Mouse (Mus musculus) mouse embryonic stem cell (cell line): ENCODE measurements around the gene Sema3a.

ENCODE experiments used
- in situ Hi-C, 2 experiments: fragments of 300-500 bp; cut with MboI; formaldehyde crosslinking; loops; 1 replicate in 1 of 2; 3 replicates in 1 of 2; pipeline ENCODE4 v1.14.3; 2019 to 2020; ENCODE audit warnings: low sequenced_read_pairs in 2 of 2, low pct_unique_long_range_greater_than_20kb in 1 of 2, mixed read lengths in 1 of 2; ENCODE audit not compliant: unreplicated experiment in 1 of 2

Gene Sema3a

DNA sequence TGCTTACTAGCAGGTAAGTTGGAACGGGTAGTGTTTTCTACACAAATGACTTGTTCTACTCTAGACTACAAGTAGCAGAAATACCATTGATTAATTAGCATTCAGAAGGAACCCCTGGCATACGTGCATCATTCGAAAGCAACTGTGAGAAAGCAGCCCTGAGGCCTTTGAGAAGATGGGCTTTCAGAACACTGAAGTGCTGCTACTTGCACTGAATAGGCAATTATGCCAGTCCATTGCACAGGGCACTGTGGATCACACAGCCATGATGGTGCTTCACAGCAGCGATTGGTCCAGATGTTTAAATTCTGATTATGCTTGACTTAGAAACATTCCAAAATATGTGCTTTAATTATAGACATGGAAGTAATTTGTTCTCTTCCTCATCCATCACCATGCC lies 187.5 kb downstream of the Sema3a start:
- in situ Hi-C loops: no loop called here

DNA sequence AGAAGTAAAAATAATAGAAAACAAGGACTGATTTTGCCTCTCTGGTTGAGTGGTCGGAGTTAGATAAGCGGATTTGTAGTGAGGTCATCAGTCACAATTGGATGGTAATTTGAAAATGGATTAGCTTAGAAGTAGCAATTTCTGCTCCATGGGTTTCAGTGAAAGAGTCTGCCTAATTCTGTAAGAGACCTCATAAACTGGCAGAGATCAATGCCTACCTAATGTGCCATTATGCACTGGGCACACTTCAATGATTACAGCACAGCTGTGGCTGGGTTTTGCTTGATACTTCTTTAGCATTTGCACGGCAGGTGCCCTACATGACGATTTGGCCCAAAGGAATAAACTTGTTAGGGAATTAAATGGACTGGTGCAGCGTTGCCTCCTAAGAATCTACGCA lies 188.8 kb downstream of the Sema3a start:
- in situ Hi-C loops: no loop called here

DNA sequence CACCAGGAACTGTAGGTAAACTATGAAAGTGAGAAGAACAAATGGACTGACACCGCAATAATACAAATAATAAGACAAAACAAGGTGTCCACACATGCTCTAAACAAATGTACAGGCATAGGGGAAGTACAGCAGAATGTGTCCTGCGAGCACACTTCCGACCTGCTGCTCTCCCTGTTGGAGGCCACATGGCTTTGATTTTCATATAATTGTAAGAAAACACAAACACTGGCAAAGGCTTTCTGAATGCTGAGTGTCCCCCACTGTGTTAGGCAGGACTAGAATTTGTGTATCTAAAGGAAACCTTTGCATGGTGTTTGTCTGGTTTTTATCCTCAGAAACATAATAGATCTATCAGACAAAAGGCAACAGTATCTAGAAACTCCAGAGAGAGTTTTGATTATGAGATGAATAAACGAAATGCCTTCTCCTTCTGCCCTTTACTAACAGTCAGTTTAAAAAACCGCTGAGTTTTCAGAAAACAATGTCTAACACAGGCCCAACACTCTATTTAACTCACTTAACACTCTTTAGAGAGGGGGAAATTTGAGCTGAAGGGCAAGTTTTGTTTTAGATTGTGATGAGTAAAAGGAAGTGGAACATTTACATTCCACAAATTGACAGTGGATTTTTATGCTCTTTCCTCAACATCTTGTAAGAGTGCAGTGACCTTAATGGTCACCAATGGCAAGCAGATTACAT lies 193.7 kb downstream of the Sema3a start:
- in situ Hi-C loops: no loop called here

DNA sequence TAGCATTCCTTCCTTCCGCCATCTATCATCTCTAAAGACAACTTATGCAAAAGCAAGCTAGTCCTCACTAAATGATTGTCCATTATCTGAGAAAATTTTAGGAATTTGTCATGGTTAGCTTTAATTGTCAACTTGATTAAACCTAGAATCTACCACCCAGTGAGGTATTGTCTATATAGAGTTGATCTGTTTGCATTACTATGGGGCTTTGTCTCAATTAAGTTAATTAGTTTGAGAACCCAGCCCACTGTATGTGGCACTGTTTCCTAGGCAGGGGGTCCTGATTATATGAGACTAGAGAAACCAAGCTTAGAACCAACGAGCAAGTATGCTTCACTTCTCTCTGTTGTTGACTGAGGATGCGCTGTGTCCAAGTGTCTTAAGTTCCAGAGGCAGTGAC lies 194.9 kb downstream of the Sema3a start:
- in situ Hi-C loops: no loop called here

DNA sequence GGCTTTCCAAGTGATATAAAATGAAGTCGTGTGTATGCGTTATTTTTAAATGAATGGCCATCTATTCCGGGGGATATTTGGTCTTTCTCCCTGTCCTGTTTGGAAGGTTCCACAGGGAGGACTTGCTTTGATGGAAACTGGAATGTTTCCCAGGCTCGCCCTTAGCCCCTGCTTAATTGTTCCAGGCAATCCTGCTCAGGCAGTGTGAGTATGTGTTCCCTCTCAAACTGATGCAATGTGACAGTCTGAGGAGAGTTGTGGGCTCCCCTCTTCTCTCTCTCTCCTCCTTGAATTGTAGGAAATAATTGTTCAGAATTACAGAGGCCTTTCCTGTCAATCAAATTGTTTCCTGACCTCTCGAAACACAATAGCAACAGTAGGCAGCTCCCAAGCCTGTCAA lies 202.1 kb downstream of the Sema3a start:
- in situ Hi-C loops: no loop called here

DNA sequence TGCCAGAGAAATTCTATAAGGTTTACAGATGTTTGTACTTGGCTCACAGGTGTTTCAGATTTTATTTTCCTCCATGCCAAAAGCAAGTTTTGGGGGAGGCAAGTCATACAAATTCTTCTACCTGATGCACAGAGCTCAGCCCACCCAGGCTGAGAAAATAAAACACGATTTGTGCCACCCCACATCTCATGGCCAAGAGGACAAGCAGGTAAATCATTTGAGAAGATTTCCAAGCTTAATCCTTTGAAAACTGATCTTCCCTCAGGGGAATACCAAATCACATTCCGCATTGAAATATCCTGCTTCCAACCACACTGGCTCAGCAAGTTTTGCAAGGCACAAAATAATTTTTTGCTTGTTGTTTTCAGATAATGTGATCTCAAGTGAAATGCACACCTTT lies 206.2 kb downstream of the Sema3a start:
- in situ Hi-C loops: no loop called here

DNA sequence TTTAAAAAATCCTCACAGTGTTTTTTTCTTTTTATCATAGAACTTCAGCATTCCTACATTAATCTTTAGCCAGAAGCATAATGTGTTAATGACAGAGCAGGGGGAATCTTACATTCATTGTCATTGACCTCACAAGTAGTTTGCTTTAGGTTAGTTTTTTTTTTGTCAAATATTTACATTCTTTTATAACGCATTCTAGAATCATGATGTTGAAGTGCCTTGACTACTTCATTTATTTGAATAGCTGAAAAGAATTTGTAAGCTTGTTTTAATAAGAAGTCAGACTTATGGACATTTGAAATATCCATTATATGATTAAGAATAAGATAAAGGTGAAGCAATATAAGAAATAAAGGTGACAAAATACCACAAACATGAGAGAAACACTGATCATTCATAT lies 212.5 kb downstream of the Sema3a start:
- in situ Hi-C loops: no loop called here

DNA sequence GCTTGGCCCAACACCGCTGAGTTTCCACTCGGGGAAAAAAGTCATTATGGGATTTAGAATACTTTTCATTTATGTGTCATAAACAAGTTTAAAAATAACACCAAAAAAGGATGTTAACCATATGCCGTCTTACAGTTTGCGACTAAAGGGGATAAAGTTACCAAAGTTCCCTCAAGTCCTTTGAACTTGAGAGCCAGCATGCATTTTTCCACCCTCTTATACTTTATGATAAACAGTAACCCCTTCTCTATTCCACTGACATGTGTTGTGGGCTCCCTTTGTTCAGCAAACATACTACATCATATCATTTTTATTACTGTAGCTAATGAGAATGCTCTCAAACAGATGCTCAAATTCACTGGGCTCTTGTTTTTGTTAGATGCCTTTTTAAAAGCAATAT lies 221.9 kb downstream of the Sema3a start:
- in situ Hi-C loops: no loop called here

DNA sequence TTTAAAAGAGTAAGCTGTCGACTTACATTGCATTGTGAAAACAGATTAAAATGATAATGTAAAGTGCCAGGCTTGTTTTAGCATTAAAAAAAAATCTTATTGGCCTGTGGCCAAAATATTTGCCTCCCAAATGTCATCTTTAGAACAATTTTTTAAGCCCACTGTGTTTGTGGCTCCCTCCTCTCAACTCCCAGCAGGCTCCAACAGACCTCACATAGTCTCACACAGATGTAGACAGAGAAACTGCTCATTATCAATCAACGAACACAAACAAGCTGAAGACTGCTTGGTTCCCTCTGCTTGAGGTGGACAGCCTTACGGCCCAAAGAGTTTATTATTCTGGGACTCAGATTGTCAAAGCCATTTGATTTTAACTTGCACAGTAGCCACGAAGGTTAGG lies 226.4 kb downstream of the Sema3a start:
- in situ Hi-C loops: no loop called here

DNA sequence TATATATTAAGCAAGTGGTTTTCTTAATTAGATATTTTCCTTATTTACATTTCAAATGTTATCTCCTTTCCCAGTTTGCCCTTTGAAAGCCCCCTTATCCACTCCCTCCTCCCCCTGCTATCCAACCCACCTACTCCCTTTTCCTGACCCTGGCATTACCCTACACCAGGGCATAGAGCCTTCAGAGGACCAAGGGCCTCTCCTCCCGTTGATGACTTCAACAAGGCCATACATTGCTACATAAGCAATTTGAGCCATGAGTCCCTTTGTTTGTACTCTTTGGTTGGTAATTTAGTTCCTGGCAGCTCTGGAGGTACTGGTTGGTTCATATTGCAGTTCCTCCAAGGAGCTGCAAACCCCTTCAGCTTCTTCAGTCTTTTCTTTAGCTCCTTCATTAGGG lies 227.8 kb downstream of the Sema3a start:
- in situ Hi-C loops: no loop called here

DNA sequence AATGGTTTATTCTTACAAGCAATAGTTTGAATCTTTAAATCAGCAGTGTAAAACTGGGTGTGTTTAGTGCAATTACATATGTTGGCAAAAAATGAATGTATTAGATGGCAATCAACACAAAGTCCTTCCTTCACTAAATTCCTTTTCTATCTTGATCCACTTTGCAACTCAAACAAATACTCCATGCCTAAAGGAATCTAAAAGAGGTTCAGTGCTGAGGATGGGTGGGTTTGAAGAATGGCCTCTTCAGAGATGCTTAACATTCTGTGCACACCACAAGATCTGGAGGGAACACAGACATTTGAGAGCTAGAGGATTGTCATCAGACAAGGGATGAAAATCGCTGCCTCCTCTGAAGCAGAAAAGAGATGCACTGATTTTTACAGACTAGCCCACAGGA lies 228.3 kb downstream of the Sema3a start:
- in situ Hi-C loops: no loop called here

DNA sequence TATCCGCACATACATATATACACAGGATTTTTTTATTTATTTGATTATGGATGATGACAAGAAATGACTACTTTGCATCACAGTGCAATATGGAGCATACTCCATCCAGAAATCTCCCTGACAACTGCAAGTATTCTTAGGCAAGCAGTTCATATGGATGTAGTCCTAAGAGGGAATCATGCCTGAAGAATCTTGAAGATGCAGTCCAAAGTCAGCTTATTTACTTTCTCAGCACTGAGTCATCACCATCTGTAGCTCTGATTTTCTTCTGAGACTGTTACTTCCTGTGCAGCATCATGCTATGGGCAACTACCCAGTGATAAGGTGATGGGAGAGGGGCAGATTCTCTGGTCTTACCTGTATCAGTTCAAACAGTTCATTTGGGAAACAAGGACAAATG lies 229.7 kb downstream of the Sema3a start:
- in situ Hi-C loops: no loop called here

DNA sequence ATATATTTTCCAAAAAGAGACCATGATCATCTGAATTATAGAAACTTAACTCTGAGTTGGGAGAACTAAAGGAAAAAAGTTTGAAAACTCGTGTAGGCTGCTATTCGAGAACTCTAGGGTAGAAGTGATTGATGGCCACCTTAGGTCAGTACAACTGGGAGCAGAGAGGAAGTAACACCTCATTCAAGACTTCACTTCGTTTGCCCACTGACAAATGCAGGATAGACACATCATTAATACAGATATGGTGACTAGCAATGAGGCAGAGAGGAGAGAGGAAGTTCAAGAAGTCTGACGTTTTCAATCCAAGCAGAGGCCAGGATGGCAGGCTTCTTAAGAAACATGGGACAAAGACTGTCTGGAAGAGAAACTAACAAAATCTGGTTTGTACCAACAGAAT lies 233.6 kb downstream of the Sema3a start:
- in situ Hi-C loops: no loop called here

DNA sequence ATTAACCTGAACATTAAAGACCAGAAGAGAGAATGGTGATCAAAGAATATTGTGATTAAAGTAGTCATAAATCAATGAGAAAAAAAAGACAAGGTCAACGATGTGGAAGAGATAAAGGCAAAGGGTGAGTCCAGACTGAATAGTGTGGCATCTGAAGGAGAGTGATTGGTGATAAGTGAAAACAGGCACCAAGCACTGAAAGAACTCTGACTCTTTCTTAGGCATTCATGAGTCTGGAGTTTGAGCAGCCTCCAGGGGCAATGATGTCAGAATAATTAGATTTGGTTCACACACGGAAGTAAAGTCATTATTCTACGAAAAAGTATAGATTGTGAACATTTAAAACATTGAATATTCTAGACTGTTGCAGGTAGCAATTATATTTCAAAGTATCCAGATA lies 235.5 kb downstream of the Sema3a start:
- in situ Hi-C loops: no loop called here

DNA sequence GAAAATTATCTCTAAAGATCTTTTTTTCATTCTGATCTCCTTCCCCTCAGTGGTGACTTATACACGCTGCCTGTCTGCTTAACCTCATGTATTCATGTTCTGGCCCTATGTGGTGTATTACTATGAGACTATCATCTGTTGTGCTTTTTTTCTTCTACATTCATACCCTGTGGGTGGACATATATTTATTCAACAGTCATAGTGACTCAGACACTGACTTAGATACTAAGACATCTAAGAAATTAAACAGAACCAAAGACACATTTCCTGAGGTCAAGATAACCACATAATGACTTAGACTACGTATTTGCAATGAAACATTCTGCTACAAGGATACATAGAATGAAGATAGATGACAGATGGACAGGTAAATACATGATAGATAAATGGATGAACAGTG lies 239.9 kb downstream of the Sema3a start:
- in situ Hi-C loops: no loop called here

DNA sequence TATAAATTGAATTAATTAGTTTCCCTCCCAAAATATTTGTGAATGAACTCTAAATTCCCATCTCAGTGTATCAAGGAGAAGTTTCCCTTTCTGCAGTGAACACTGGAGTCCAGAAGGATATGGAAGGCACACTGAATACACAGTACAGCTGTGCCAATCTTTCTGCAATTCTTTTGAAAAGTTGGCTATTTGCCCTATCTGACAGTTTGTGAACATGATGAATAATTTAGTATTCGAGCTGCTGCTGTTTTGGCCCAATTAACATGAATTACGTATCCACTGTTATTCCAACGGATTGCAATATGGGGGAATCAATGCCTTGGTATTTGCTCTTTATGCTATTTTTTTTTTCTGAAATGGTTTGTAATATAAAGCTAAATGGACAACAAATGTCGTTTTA lies 254.0 kb downstream of the Sema3a start:
- in situ Hi-C loops: no loop called here

DNA sequence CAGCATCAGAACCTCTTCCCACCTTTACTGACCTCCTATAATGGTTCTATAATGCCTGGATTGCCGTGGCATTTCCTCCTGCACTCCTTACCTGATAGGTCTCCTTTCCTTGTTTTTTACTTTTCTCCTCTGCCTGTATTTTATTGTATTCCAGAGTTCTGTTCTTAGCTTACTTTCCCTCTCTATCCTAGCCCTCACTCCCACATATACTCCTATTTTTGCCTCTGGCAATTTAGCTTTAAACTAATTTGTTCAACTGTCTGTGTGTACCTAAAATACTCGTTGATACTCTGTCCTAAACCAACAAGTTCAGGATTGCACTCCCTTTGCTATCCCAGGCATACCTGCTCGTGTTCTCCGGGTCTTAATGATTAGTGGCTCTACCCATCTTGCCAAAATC lies 258.8 kb downstream of the Sema3a start:
- in situ Hi-C loops: no loop called here

DNA sequence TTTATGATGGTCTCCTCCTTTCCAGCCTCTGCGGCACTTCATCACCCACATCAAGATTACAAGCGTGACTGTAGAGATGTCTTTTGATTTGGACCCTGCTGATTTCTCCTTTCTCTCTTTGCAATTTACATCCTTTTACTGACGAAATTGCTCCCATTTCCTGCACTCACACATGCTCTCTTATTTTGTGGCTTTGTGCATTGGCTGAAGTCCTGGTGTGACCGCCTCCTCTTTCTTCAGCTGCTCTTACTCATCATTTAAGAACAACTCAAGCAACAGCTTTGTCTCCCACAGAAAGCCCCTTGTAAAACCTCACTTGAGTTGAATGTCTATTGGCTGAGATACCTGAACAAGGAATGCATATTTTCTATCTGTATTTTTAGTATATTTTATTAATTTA lies 259.5 kb downstream of the Sema3a start:
- in situ Hi-C loops: no loop called here

DNA sequence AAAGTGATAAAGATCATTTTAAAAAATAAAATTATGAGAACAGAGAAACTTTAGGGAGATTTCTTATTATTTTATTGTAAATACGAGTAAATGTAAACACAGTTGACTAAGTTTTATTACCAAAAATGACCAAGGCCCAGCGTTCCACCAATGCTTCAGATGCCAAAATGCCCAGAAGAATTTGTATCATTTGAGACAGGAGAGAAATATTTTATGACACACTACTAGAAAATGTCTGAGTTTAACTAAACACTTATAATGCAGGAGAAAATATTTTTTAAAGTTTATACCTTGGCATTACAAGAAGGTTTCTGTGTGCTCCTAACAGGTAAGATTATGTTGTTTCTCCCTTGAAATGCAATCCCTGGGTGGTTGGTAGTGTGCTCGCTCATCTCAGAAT lies 261.4 kb downstream of the Sema3a start:
- in situ Hi-C loops: no loop called here

DNA sequence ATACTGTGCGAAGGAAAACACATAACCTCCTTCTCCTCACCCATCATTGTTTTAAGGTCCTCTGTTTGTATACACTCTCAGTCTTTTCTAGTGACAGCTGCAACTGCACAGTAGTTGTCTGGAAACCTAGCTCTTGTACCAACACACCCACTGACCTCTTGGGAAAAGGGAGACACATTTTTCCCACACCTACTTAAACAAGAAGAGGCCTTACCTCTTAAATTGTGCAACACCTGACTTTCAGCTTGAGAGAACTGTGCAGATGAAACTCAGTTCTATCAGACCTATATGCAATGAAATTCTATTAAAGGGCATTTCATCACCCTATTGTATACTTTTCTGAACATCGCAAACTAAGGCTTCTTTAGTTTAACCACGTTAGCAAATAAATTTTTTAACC lies 262.5 kb downstream of the Sema3a start:
- in situ Hi-C loops: no loop called here

DNA sequence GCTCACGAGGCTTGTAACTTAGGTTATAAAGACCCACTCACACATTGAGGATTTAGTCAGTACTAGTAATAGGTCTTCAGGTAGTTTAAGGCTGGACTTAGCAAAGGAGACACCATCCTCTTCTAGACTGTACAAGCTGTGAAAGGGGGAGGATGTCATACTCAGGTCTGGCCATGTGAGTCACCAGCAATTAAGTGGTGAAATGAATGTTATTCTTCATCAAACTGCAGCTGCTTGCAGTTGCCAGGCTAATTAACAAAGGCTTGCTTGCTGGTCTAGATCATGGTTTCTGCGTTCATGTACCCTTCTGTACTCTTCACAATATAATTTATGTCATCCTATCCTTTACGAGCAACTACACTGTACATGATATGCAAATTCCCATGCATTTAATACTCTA lies 264.8 kb downstream of the Sema3a start:
- in situ Hi-C loops: no loop called here
